Mouse (Mus musculus) ES-E14 (cell line): ENCODE measurements around the gene Syngap1. TPM values are rescaled to one million over a fixed set of nuclear protein-coding genes. Genes with fewer than 3 reads are reported as not detected.

Source experiments
- DNase-seq: peaks from one replicate; pipeline ENCODE4 v3.0.0-alpha.2; 2013; ENCODE audit warnings: low read depth, low spot score
- H3K27ac ChIP-seq: 2 replicates; pipeline ENCODE4 v1.5.1; 2012; ENCODE audit warnings: low read depth, mild to moderate bottlenecking, low read length, moderate library complexity, mixed read lengths; ENCODE audit not compliant: poor library complexity, insufficient read depth, severe bottlenecking
- H3K36me3 ChIP-seq: 2 replicates; pipeline ENCODE4 v1.6.1; 2012; ENCODE audit warnings: mild to moderate bottlenecking, low read length, moderate library complexity, mixed read lengths; ENCODE audit not compliant: control insufficient read depth, poor library complexity, insufficient read depth, severe bottlenecking
- H3K4me1 ChIP-seq, 2 experiments: fragments of 150-350 bp in 1 of 2; sonication (generic) in 1 of 2; 2 replicates each; pipeline ENCODE4 v1.6.1; 2012; ENCODE audit warnings: low read length in 2 of 2, mild to moderate bottlenecking in 1 of 2, mixed read lengths in 1 of 2; ENCODE audit not compliant: control insufficient read depth in 2 of 2, insufficient read depth in 2 of 2, poor library complexity in 1 of 2
- H3K4me3 ChIP-seq, 2 experiments: fragments of 150-350 bp in 1 of 2; sonication (generic) in 1 of 2; 2 replicates each; pipeline ENCODE4 v1.5.1; 2012; ENCODE audit warnings: low read length in 2 of 2, low read depth in 1 of 2, mild to moderate bottlenecking in 1 of 2, mixed read lengths in 1 of 2; ENCODE audit not compliant: insufficient read depth in 1 of 2, poor library complexity in 1 of 2, severe bottlenecking in 1 of 2
- H3K9ac ChIP-seq: 2 replicates; pipeline ENCODE4 v1.6.1; 2012; ENCODE audit warnings: low read depth, mild to moderate bottlenecking, low read length, mixed read lengths; ENCODE audit not compliant: poor library complexity, insufficient read depth, severe bottlenecking
- H3K9me3 ChIP-seq: fragments of 150-350 bp; sonication (generic); 2 replicates; pipeline ENCODE4 v1.6.1; 2012; ENCODE audit warnings: low read depth, mild to moderate bottlenecking, low read length; ENCODE audit not compliant: control insufficient read depth, insufficient read depth
- CHD2 ChIP-seq: IDR thresholded peaks from 2 replicates; pipeline ENCODE4 v1.6.1; 2014; ENCODE audit warnings: mild to moderate bottlenecking, low read depth, low read length, inconsistent platforms
- HCFC1 ChIP-seq: IDR thresholded peaks from 2 replicates; pipeline ENCODE4 v1.6.1; 2012; ENCODE audit warnings: low read length, inconsistent platforms, borderline replicate concordance; ENCODE audit not compliant: insufficient read depth
- MAFK ChIP-seq: IDR thresholded peaks from 2 replicates; pipeline ENCODE4 v1.6.1; 2014; ENCODE audit warnings: mild to moderate bottlenecking, low read depth, low read length, inconsistent platforms; ENCODE audit not compliant: insufficient read depth
- ZC3H11A ChIP-seq: IDR thresholded peaks from 2 replicates; pipeline ENCODE4 v1.6.1; 2012; ENCODE audit warnings: low read depth, mild to moderate bottlenecking, inconsistent platforms, low read length, borderline replicate concordance
- ZNF384 ChIP-seq: IDR thresholded peaks from 2 replicates; pipeline ENCODE4 v1.6.1; 2012; ENCODE audit warnings: low read depth, low read length, inconsistent platforms
- in situ Hi-C, 2 experiments: fragments of 600-800 bp; cut with MboI; formaldehyde crosslinking; loops; one replicate each; pipeline ENCODE4 v1.15.1; 2025; ENCODE audit warnings: low sequenced_read_pairs in 2 of 2, inconsistent platforms in 1 of 2; ENCODE audit not compliant: unreplicated experiment in 2 of 2
- total RNA-seq: library from RNA; depleted of rRNA; stranded (reverse); fragments of 300-350 nt; gene quantifications from 2 replicates; pipeline ENCODE4 v1.2.3, GENCODE M21; 2012

Gene Syngap1
- total RNA-seq, 1 experiment, result 6.6 TPM

DNA sequence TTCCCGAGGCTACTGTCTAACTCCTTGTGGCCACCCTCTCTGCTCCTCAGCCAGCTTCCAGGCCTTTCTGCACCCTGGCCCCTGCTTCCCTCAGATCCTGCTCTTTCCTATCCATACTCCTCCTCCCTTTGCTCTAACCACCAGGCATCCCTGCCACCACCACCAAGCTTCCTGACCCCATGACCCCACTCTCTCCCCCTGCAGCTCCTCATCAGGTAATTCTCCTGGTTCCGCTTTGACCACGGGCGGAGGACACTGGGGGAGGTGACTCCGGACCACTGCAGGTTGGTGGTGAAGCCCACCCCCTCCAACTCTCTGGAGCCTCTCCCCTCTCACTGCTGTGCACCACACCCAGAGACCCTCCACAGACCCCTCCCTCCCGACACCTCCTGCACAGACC, 26.4 kb downstream of the Syngap1 start:
- Histone ChIP-seq H3K27ac (no peak overlapping the region), H3K36me3 (peaks cover 12% of the 10 kb centered on the region; the same call in 1 of the 2 replicates), H3K4me1 (peaks cover 0 to 17% of the 10 kb centered on the region in 2 experiments; a peak in 1 of 4 replicates), H3K9ac (no peak overlapping the region), H3K4me3 (no peak overlapping the region), H3K9me3 (no peaks in the 10 kb centered on the region)
- TF ChIP-seq CHD2 (no peak), MAFK (no peak), ZC3H11A (no peak)
- DNase-seq, result no peak
- in situ Hi-C loops, result no loop called here

DNA sequence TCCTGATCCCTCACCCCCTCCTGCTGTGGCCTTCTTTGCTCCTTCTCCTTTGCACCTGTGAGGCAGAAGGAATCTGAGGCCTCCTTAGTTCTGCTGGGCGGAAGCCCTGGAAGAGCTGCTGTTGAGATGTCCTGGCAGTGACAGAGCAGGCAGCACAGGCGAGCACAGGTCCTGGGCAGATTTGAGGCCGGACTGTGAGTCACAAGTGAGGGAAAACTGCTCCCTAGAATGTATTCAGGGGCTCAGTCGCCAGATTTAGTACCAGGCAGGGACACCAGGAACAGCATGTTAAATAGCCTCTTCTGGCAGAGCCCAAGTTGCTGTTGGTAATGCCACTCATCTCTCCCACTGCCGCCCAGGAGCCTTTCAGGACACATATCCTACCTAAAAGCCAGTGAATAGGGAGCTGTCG, 27.2 kb downstream of the Syngap1 start:
- DNase-seq, result no peak
- peaks cover 0 to 17% of the 10 kb centered on the region in 2 experiments; a peak in 1 of 4 replicates for H3K4me1 ChIP-seq
- TF ChIP-seq ZC3H11A (no peak), CHD2 (no peak), ZNF384 (no peak), MAFK (no peak), HCFC1 (no peak)
- no peak overlapping the region for H3K9ac ChIP-seq
- in situ Hi-C loops, result no loop called here
- H3K27ac ChIP-seq, result no peak overlapping the region
- peaks cover 8% of the 10 kb centered on the region; the same call in 1 of the 2 replicates for H3K36me3 ChIP-seq
- no peak overlapping the region for H3K4me3 ChIP-seq
- no peaks in the 10 kb centered on the region for H3K9me3 ChIP-seq

DNA sequence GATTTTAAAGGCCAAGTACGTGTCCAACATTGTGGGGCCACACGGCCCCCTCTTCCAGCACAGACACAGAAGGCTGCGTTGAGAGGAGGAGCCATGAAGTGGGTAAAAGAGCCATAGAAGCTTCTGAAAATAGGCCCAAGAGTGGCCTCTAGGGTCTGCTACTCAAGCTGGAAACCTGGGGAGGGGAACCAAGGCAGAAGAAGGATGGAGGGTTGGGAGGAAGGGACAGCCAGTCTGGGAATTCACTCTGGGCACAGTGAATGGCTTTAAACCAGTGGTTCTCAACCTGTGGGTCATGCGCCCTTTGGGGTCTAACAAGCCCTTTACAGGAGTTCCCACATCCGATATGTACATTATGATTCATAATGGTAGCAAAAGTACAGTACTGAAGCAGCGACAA, 28.2 kb downstream of the Syngap1 start:
- in situ Hi-C loops, result no loop called here
- Histone ChIP-seq H3K36me3 (peaks cover 8% of the 10 kb centered on the region; the same call in 1 of the 2 replicates), H3K27ac (no peak overlapping the region)

DNA sequence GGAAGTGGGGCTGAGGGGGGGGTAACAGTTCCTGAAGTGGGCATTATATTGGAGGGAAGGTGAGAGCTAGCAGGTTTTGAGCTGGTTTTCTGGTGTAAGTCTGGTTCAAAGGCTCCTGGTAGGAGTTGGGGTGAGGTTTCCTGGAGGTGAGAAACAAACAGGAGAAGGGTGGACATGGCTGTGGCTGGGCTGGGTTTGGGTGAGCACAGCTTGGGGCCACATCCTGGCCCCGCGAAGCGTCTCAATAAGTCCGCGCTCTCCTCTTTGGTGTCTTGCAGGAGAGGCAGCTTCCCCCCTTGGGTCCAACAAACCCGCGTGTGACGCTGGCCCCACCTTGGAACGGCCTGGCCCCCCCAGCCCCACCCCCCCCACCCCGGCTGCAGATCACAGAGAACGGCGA, 29.2 kb downstream of the Syngap1 start:
- Histone ChIP-seq H3K27ac (no peak overlapping the region), H3K9ac (no peak overlapping the region), H3K9me3 (no peaks in the 10 kb centered on the region), H3K4me3 (no peak overlapping the region), H3K4me1 (peaks cover 0 to 19% of the 10 kb centered on the region in 2 experiments; a peak in 1 of 4 replicates), H3K36me3 (peaks cover 11% of the 10 kb centered on the region)
- TF ChIP-seq HCFC1, result no peak
- TF ChIP-seq ZC3H11A, result no peak
- TF ChIP-seq CHD2, result no peak
- no peak for TF ChIP-seq MAFK
- no peak for TF ChIP-seq ZNF384
- in situ Hi-C loops, result no loop called here
- DNase-seq, result no peak

More for the DNA sequence above, 28.2 kb downstream of the Syngap1 start:
- Histone ChIP-seq H3K9me3 (no peaks in the 10 kb centered on the region), H3K4me3 (no peak overlapping the region), H3K9ac (no peak overlapping the region), H3K4me1 (peaks cover 0 to 20% of the 10 kb centered on the region in 2 experiments; a peak in 1 of 4 replicates)
- TF ChIP-seq HCFC1 (no peak), CHD2 (no peak), ZC3H11A (no peak), MAFK (no peak), ZNF384 (no peak)
- no peak for DNase-seq

DNA sequence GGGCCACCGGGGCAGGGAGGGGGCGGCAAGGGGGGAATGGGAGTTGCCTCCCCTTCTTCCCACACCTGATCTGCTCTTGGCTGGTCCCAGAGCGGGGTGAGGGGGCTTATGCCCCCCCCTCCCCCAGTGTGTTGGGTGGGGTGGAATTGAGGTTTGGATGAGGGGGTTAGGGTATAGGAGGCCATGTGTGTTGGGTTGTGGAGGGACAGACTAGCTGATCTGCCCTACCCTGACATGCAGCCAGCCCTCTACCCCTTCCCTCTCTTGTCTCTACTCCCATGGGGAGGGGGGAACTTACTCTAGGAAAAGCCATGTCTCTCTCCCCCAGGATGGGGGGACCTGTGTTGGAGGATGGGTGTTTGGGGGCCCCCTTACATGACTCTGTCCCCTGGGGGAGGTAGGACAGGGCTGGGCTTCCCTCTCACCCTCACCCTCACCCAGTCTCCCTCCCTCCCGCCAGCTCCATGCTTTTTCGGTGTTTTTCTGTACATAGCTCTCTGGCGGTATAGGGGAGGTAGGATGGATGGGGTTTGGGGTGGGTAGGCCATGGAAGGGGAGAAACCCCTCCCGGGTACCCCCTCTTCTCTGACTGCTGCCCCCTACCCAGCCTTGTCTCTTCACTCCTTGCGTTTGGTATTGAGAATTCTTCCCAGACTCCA, 30.3 kb downstream of the Syngap1 start:
- Histone ChIP-seq H3K9me3 (no peaks in the 10 kb centered on the region), H3K36me3 (peaks cover 17% of the 10 kb centered on the region), H3K9ac (peak overlapping the region; percentile 39; the same call in 1 of the 2 replicates), H3K4me1 (peaks cover 0 to 19% of the 10 kb centered on the region in 2 experiments; a peak in 1 of 4 replicates), H3K4me3 (no peak overlapping the region), H3K27ac (no peak overlapping the region)
- DNase-seq, result no peak
- TF ChIP-seq ZC3H11A (no peak), ZNF384 (no peak), HCFC1 (no peak), MAFK (no peak), CHD2 (no peak)
- in situ Hi-C loops, result no loop called here
